Mouse (Mus musculus) urinary bladder, adult 2 months (tissue): ENCODE results near the gene Gm5414. TPM values are rescaled to one million over a fixed set of nuclear protein-coding genes. Genes with fewer than 3 reads are reported as not detected.

Experiments
- DNase-seq: peaks from one replicate; pipeline ENCODE4 v3.0.0; 2022; ENCODE audit warnings: low spot score
- polyA plus RNA-seq: library from polyadenylated mRNA; depleted of rRNA; stranded (reverse); fragments of >200 nt; gene quantifications from 2 replicates; pipeline ENCODE4 v1.2.3, GENCODE M21; 2012; rRNA removed

Gm5414 gene
- not detected in 2 replicates for polyA plus RNA-seq

DNA sequence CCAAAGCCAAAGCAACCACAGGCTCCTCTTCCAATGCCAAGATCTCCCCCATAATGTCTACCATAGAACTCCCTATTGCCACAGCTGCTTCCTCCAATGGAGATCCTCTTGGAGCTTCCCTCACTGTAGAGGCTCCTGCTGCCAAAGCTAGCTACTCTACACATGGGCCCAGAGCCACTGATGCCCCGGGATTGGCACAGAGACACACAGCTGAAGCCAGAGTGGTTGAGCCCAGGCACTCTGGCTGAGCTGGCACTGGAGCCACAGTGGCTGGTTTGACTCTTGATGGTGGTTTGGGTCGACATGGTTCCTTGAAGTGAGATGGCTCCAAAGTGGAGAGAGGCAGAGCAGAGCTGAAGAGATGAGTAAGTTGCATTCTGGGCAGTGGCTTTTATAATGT lies at the start of gene Gm5414:
Gene Gm5414 (minus strand): TSS at position 305 of the 400 bp plus-strand sequence.
- no peak for DNase-seq

DNA sequence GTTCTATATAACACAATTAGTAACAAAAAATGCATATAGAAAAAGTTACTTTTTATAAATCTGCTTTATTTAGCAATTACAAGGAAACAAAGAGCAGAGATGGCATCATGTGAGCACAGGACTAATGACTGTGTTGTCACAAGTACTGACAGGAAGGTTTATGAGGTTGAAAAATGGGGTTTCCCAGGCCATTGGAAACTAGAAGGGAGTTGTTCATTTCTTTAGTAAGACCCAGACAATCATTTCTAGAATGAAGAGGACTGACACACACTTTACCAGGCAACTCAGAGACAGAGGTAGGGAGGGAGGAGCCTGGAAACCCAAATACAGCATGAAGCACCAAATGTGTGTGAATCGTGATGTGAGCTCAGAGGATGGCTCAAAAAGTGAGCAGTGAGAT lies 48.0 kb upstream of the Gm5414 start:
- no peak for DNase-seq

DNA sequence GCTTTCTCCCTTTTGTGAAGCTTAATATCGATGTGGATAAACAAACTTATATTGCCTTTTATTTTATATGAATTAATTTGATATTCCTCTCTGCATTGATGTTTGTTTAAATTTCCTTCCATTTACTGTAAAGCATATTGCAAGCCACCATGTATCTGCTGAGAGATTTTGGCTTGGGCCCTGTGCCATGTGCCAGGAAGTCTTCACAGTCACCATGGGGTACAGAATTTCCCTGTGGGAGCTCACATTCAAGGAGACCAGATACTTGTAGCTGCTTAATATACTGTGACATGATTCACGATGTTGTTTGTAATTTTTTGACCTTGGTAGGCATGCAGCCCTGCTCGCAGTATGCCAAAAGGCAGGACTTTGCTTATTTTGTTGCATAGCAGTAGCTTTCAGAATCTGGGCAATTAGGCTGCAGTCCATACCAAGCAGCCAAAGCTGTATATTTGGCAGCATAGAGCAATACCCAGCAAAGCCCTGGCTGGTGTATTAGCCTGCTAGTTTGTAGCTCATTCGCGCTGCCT lies 24.8 kb upstream of the Gm5414 start:
- no peak for DNase-seq

DNA sequence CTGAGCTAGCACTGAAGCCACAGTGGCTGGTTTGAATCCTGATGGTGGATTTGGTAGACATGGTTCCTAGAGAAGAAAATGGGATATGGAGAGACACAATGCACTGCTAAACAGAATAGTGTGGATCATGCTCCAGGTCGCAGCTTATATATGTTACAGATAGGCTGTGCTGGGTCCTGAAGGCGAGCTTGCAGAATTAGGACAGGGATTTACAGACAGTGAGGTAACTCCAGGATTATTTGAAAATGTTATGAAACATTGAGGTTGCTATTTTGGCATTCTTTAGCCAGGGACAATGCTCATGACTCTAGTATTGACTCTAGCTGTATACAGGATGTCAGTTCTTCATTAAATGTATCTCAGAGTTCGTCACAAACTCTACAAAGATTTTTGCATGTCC lies 19.3 kb upstream of the Gm5414 start, which contains the start of gene Gm5478:
Gene Gm5478 (minus strand): TSS at position 101 of the 400 bp plus-strand sequence.
- DNase-seq = no peak

DNA sequence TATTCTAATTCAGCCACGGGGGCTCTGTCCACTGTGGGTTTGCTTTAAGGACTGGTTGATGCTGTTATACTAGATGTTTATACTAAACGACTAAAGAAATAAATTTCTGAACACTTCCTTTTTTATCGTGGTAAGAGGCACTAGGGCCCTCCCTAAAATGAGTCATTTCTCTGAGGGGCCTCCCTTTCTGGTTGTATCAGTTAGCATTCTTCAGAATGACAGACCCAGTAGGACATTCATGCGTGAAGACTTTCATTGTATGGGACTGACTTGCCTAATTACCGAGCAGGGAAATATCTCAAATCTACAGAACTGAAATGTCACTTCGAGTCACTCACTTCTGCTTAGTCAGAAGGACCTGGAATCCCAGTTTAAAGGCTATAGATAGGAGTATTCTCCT lies 28.9 kb downstream of the Gm5414 start:
- DNase-seq = no peak

DNA sequence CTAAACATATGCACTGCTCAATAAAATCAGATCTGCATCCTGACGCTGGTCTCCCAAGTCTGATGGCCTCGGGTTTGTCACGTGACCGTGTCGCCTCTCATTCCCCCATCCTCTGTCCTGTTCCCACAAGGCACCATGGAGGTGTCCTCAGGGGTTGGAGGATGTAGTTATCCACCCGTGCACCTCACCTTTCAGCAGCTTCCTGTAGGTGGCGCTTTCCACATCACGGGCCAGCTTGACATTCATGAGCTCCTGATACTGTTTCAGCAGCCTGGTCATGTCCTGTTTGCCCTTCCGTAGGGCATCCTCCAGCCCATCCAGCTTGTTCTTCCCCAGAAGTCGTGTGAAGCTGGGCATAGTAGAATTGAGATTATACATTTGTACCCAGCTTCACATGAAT lies 39.8 kb downstream of the Gm5414 start:
- DNase-seq = no peak

- DNase-seq = no peak
Measured at GRCm38 (mm10) chr15:101584456-101584855, 43.5 kb downstream of the Gm5414 start.

DNA sequence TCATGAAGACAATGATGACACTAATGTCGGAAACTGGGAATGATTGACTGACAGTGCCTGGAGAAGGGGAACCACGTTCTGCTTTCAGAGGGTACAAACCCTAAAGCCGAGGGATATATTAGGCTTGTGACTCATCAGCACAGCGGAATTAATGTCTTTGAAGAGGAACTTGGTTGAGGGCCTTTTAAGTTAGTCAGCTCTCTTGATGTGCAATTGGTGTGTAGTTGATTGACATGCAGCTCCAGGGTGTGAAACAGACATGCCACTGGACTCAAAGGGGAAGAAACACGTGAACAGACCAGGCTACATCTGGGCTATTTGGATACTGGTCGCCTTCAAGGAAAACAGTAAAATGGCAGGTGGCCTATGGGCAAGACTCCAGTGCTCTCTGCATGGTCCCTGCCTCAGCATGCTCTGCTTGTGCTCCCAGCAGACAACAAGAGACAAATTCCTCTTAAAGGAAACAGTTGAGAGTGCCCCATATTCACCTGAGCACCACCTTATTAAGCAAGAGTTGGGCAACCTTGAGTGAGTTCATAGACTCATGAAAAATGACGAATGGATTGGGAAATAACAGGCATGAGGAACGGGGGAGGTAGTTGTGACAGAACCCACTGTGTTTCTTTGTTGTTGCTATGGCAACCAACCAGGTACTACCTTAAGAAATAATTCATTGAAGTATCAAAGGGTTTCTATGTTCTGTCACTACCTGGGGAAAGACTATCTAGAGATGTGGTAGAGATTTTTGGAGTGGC lies 44.6 kb downstream of the Gm5414 start:
- DNase-seq = no peak

DNA sequence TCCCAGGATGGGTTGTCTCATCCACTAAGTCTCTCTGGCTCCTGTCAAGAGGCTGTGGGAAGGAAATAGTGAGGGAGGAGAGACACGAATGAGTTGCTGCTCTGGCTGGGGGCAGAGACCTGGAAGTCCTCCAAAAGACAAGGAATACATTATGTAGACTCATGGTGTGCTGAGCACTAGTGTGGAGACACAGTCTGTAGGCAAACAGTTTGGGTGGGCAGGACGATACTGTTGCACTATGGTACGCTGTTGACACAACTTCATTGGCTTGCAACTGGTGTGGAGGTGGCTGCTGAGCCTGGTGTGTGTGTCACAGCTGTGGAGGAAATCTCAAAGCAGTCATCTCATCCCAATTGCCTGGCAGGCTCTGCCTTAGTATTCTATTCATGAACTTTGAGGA lies 46.3 kb downstream of the Gm5414 start:
- DNase-seq = no peak

- DNase-seq = peak; percentile 11
Measured at GRCm38 (mm10) chr15:101575506-101575905, 52.5 kb downstream of the Gm5414 start.

Other genes starting within 250 kb of the Gm5414 start
- 711 and 749 TPM in 2 replicates for gene Krt7, start 217.1 kb downstream of the Gm5414 start, polyA plus RNA-seq
- gene Krt87, start 189.4 kb downstream of the Gm5414 start, polyA plus RNA-seq = 0.03 and 0.15 TPM in 2 replicates
- 0.13 and 0.39 TPM in 2 replicates for gene Krt88, start 180.4 kb downstream of the Gm5414 start, polyA plus RNA-seq
- not detected in 2 replicates for gene Krt81, start 164.4 kb downstream of the Gm5414 start, polyA plus RNA-seq
- gene Krt86, start 154.7 kb downstream of the Gm5414 start, polyA plus RNA-seq = not detected in 2 replicates
- 0.09 TPM in 1 of 2 replicates, not detected in the other for gene Krt83, start 136.7 kb downstream of the Gm5414 start, polyA plus RNA-seq
- not detected in 2 replicates for gene Gm49425, start 110.9 kb downstream of the Gm5414 start, polyA plus RNA-seq
- not detected in 2 replicates for gene Krt84, start 95.4 kb downstream of the Gm5414 start, polyA plus RNA-seq
- not detected in 2 replicates for gene Krt82, start 77.5 kb downstream of the Gm5414 start, polyA plus RNA-seq
- gene Krt90, start 65.2 kb downstream of the Gm5414 start, polyA plus RNA-seq = not detected in 2 replicates
- gene Krt75, start 54.3 kb downstream of the Gm5414 start, polyA plus RNA-seq = not detected in 2 replicates
- gene Gm5478, start 19.2 kb upstream of the Gm5414 start, polyA plus RNA-seq = not detected in 2 replicates
- gene Krt6b, start 52.1 kb upstream of the Gm5414 start, polyA plus RNA-seq = not detected in 2 replicates
- gene Krt6a, start 66.1 kb upstream of the Gm5414 start, polyA plus RNA-seq = 0.03 TPM in 1 of 2 replicates, not detected in the other
- 508 and 532 TPM in 2 replicates for gene Krt5, start 84.7 kb upstream of the Gm5414 start, polyA plus RNA-seq
- gene Krt71, start 114.9 kb upstream of the Gm5414 start, polyA plus RNA-seq = not detected in 2 replicates
- gene Krt72, start 158.3 kb upstream of the Gm5414 start, polyA plus RNA-seq = not detected in 2 replicates
- not detected in 2 replicates for gene Krt73, start 174.2 kb upstream of the Gm5414 start, polyA plus RNA-seq
- not detected in 2 replicates for gene Krt2, start 190.0 kb upstream of the Gm5414 start, polyA plus RNA-seq
- 1.9 and 2.6 TPM in 2 replicates for gene Krt1, start 222.6 kb upstream of the Gm5414 start, polyA plus RNA-seq
- 0.04 and 0.14 TPM in 2 replicates for gene Krt77, start 241.5 kb upstream of the Gm5414 start, polyA plus RNA-seq